Mouse (Mus musculus): Measurements from ENCODE around the gene Npepl1.

DNA sequence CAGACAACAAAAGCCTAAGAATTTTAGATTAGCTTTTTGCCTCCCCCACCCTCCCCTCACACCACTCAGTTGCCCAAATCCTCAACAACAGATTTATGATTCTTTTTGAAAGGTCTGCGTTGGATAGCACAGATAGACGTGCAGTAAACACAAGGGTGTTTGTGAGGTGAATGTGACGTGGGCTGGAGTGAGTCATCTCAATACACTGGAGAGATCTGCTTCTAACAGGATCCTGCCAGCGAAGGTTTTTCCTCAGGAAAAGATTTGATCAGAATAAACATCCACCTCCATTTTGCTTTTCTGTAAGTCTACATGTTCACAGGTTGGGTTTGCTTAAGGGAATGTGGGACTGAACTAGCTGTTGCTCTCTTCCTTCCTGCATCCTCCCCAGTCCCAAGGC lies 6.6 kb upstream of the Npepl1 start:
- TF ChIP-seq USF1 (IDR thresholded peaks at IDR 0.05; ENCODE audit: low read depth) = no peak
- TF ChIP-seq MYOD1 (IDR thresholded peaks at IDR 0.05; ENCODE audit: control insufficient read depth, insufficient read length, low read depth) = no peak
- no peak for TF ChIP-seq CTCF (IDR thresholded peaks at IDR 0.05; ENCODE audit: control insufficient read depth, insufficient read depth, insufficient read length)
- TF ChIP-seq CEBPB (IDR thresholded peaks at IDR 0.05; ENCODE audit: low read depth) = no peak
- no peak for TF ChIP-seq MAX (IDR thresholded peaks at IDR 0.05)
- no peak for TF ChIP-seq MYOG (IDR thresholded peaks at IDR 0.05; ENCODE audit: control insufficient read depth, extremely low read depth, insufficient read length)
- no peak for TF ChIP-seq FOSL1 (IDR thresholded peaks at IDR 0.05; ENCODE audit: insufficient read depth, low read length, poor library complexity, severe bottlenecking)
